Mouse (Mus musculus) testis, adult 10 weeks (tissue): ENCODE results near the gene Dmrtc1b. TPM values are rescaled to one million over a fixed set of nuclear protein-coding genes. Genes with fewer than 3 reads are reported as not detected.

ENCODE experiments used
- polyA plus RNA-seq: library from polyadenylated mRNA; stranded (reverse); fragments of 350-450 nt; fragmentation: Illumina TruSeq; extraction: RNeasy Lipid Tissue Mini Kit (QIAGEN cat#74804); gene quantifications from one replicate; pipeline ENCODE4 v1.2.3, GENCODE M21; 2014; ENCODE audit warnings: low read depth, low replicate concordance

Dmrtc1b gene
- polyA plus RNA-seq, result 20.9 TPM

GRCm38 (mm10) chrX:102707535-102707934 is at the start of gene Dmrtc1b, which contains the start of gene Gm9112:
TSS of gene Dmrtc1b (plus strand) at chrX:102707865.
TSS of gene Gm9112 (minus strand) at chrX:102707635.

GRCm38 (mm10) chrX:102686872-102687271 is 20.8 kb upstream of the Dmrtc1b start, which contains the start of gene Gm3880:
TSS of gene Gm3880 (minus strand) at chrX:102686972.

Other genes starting within 250 kb of the Dmrtc1b start
- 0.52 TPM for gene Hdac8, start 202.5 kb upstream of the Dmrtc1b start, polyA plus RNA-seq
- gene Phka1, start 63.6 kb upstream of the Dmrtc1b start, polyA plus RNA-seq, result 3.9 TPM
- gene Gm3880, start 20.9 kb upstream of the Dmrtc1b start, polyA plus RNA-seq, result not detected
- gene Gm9112, start 230 bp upstream of the Dmrtc1b start, polyA plus RNA-seq, result 9.7 TPM
- gene Dmrtc1c1, start 95.1 kb downstream of the Dmrtc1b start, polyA plus RNA-seq, result not detected
- 1.9 TPM for gene Dmrtc1c2, start 146.8 kb downstream of the Dmrtc1b start, polyA plus RNA-seq
- 2.1 TPM for gene 1700031F05Rik, start 160.1 kb downstream of the Dmrtc1b start, polyA plus RNA-seq
- 56.5 TPM for gene Dmrtc1a, start 200.8 kb downstream of the Dmrtc1b start, polyA plus RNA-seq
- 15.3 TPM for gene 1700011M02Rik, start 201.0 kb downstream of the Dmrtc1b start, polyA plus RNA-seq
- gene 1700018G05Rik, start 220.5 kb downstream of the Dmrtc1b start, polyA plus RNA-seq, result not detected